Mouse (Mus musculus) brain, embryonic 14.5 days (tissue): ENCODE data around the gene Hps4. TPM values are rescaled to one million over a fixed set of nuclear protein-coding genes. Genes with fewer than 3 reads are reported as not detected.
"Not testable (repeated sequence)": the region's sequence is repeated elsewhere in the genome, so short reads cannot be mapped to it uniquely, and the experiment has no call there.

Source experiments
- DNase-seq: peaks from one replicate; pipeline ENCODE4 v3.0.0-alpha.2; 2011; ENCODE audit warnings: low read depth
- CTCF ChIP-seq: fragments of 200-500 bp; IDR thresholded peaks from 2 replicates; pipeline ENCODE4 v1.5.1; 2012; ENCODE audit warnings: inconsistent platforms, mild to moderate bottlenecking, moderate library complexity, borderline replicate concordance; ENCODE audit not compliant: insufficient read depth, insufficient read length; ENCODE audit errors: extremely low read depth
- POLR2A ChIP-seq: fragments of 200-500 bp; IDR thresholded peaks from 2 replicates; pipeline ENCODE4 v1.6.1; 2012; ENCODE audit warnings: mild to moderate bottlenecking, inconsistent platforms, borderline replicate concordance; ENCODE audit not compliant: poor library complexity, insufficient read depth, insufficient read length, severe bottlenecking; ENCODE audit errors: extremely low read depth
- polyA plus RNA-seq: library from polyadenylated mRNA; depleted of rRNA; stranded (reverse); fragments of >200 nt; gene quantifications from 2 replicates; pipeline ENCODE4 v1.2.3, GENCODE M21; 2012

The Hps4 gene
- polyA plus RNA-seq, 1 experiment, result 63.3 TPM

DNA sequence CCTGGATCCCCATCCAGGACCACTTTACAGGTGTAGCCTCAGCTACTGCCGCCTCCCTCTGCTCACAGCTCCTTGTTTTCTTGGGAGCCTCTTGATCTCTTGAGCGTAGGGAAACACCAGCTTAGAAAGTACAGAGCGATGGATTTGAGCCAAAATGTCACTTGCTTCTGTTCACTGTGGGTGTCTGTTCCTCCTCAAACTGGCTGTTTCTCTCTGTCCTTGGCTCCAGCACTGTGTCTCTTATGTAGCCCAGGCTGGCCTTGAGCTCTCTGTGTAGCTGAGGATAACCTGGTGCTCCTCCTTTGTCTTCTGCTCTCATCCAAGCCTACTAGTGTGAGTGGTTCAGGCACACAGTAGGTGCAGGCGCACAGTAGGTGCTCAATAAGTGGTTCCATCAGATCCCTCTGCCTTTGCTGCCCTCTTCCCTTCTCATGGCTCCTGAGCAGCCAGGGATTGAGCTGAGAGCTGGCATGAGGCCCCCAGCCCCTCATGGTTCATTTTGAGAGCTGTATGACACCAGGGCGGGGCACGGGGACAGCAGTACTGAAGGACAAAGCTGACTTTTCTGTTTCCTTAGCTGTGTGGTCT lies 42.1 kb upstream of the Hps4 start:
- TF ChIP-seq CTCF (no peak), POLR2A (no peak)
- no peak for DNase-seq

DNA sequence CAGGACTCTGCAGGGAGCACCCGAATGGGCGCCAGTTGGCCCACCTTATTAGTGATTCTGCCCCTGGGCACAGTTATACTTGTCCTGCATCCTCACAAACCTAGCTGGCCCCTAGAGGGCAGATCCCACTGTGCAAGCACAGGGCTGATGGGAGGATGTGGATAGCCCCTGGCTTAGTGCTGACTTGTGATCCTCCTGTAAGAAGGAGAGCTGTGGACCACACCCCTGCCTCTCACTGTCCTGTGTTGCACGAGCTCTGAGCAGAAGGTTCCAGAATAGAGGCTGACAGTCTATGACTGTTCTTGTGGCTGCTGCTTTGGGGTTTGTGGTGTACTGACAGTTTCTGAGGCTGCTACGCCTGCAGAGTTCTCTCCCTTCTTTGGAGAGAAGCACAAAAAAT lies 41.2 kb upstream of the Hps4 start:
- DNase-seq, result no peak
- TF ChIP-seq POLR2A, result no peak
- no peak for TF ChIP-seq CTCF

DNA sequence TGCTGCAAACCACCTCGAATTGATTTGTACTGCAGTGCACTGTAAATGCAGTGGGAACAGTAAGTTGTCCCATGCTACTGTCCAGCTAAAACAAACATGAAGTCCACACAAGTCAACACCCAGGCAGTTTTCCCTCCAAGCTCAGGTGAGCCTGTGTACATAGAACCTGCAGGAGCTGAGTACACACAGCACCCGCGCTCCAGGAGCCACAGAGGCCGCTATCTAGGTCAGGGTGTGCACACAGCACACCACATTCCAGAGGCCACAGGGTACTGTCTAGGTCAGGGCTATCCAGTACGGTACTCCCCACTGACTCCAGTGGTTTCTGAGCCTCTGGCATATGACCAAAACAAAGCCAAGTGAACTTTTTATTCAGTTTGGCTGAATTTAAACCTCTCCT lies 40.6 kb upstream of the Hps4 start:
- no peak for DNase-seq
- no peak for TF ChIP-seq POLR2A
- no peak for TF ChIP-seq CTCF

DNA sequence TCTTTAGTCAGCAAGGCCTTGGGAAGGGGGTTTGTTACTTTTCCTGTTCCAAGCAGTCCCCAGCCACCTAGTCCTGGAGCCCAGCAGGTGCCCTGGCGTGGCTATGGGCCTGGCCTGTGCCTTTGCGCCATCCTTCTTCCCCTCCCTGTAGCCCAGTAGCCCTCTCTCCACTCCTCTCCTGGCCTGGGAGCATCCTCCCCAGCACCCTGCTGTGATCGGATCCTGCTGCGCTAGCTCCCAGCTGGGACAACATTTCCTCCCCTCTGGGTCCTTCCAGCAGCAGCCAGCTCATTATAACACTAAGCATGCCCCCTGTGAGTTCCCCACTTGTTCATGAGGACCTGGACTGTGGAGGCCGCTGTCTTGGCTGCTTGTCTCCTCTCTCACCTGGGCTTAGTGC lies 37.0 kb upstream of the Hps4 start:
- no peak for TF ChIP-seq CTCF
- no peak for DNase-seq

DNA sequence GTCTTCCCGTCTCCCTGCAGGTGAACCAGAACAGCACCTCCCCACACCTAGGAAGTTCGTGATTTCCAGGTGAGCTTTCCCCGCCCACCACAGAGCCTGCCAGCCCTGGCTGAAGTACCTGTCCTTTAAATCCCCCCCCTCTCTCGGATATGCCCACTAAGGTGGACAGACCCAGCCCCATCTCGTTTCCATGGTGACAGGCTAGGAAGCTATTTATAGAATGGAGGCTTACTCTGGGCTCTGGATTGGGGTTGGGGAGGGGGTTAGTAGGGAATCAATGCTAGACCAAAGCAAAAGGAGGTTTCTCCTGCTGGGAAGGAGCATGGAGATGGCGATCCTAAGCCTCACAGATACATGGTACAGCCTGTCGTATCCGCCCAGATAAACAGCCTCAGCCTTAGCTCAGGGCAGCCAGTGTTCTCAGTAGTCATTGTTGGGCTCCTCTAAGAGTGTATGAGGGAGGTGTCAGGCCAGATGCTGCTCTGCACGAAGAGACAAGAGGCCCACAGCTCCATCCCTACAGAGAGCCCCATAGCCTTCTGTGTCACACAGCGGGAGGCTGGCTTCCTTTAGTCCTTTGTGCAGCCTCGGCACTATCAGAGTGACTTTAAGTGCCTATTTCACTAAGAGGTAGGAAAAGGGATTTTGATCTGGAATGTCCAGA lies 29.5 kb upstream of the Hps4 start:
- peak; percentile 47 for DNase-seq
- TF ChIP-seq POLR2A (no peak), CTCF (no peak)

DNA sequence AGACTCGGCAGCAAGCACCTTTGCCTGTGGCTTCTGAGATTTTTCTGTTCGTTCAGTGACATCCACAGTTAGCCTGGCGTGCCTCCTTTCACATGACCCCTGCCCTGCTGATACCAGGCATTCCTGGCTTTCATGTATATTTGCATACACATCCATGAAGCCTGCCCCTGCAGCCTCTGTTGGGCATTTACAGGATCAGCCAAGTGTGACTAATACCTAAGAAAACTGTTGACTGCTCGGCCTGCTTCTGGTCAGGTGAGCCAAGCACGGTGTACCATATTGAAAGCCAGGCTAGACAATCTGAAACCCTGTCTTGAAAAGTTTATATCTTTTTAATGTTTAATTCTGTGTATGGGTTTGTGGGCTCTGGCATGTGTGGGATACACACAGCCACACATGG lies 26.4 kb upstream of the Hps4 start:
- no peak for DNase-seq
- TF ChIP-seq CTCF (no peak), POLR2A (no peak)

DNA sequence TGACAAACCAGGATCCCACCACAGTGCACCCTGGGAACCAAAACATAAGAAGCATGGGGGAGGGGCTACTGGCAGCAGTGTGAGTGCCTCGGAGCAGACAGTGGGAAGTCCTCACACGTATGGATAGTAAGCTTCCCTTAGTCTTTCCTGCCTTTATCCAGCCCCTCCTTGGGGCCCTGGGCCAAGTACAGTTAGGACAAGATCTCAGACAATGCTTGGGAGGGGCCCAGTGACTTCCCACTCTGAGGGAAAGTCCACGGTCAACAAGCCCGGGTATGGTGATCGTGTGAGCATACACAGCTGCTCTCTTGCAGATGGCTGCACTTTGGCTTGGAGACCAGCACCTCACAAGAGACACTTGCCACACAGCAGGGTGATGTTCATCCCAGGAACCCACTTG lies 25.6 kb upstream of the Hps4 start:
- no peak for DNase-seq
- TF ChIP-seq CTCF, result no peak
- no peak for TF ChIP-seq POLR2A

DNA sequence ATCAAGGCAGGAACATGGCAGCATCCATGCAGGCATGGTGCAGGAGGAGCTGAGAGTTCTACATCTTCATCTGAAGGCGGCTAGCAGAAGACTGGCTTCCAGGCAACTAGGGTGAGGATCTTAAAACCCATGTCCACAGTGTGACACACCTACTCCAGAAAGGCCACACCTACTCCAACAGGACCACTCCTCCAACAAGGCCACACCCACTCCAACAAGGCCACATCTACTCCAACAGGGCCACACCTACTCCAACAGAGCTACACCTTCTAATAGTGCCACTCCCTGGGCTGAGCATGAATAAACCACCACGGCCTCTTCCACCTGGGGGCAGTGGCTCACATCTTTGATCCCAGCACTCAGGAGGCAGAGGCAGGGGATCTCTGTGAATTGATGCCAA lies 23.5 kb upstream of the Hps4 start:
- not testable (repeated sequence) for DNase-seq

DNA sequence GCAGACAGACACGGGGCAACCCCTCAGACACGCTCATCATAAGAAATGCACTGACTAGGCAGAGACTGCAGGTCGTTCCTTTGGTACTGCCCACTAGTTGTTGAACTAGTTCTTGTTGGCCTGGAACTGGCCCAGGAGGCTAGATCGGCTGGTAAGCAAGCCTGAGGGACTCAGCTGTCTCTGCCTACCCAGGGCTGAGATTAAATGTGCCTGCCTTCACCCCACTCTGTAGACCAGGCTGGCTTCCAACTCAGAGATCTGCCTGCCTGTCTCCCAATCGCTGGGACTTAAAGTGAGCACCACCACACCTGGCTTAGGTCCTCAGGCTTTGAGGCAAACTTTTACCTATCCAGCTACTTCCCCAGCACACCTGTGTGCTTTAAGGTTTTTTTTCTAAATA lies 22.5 kb upstream of the Hps4 start:
- TF ChIP-seq CTCF, result no peak
- no peak for DNase-seq

DNA sequence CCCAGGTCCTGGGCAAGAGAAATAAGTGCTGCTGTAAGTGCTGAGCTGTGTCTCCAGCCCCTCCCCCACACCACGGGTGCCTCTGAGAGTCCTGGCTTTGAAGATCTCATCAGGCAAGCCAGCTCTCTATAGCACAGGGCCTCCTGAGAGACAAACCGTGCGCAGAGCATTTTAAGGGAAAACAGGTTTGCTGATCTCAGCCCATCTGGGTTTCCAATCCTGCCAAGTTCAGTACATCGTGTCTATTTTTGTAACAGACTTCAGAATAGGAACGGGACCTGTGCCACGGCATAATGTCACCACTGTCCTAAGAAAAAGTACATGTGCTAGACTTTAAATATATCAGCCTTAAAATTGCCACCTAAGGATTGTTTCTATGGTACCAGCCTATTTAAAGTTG lies 21.9 kb upstream of the Hps4 start:
- DNase-seq, result peak; percentile 12
- TF ChIP-seq POLR2A, result no peak
- TF ChIP-seq CTCF, result no peak

DNA sequence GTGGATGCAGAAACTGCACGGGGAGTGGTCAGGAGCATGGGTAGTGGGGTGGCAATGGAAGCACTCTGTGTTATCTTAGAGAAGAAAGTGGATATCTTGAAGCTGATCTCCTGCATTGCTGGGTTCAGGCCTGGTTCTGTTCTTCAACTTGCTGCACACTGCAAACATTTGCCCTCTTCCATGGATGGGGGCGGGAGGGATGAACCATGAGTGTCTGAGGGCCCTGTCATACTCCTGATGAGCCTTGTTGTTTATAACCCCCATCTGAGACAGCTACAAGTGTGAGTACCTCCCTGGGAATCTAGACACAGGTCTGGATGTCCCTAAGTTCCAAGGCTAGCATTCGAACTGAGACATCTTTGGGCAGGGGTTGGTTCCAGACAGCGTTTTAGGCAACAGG lies 21.5 kb upstream of the Hps4 start:
- DNase-seq, result no peak
- TF ChIP-seq CTCF (no peak), POLR2A (no peak)

DNA sequence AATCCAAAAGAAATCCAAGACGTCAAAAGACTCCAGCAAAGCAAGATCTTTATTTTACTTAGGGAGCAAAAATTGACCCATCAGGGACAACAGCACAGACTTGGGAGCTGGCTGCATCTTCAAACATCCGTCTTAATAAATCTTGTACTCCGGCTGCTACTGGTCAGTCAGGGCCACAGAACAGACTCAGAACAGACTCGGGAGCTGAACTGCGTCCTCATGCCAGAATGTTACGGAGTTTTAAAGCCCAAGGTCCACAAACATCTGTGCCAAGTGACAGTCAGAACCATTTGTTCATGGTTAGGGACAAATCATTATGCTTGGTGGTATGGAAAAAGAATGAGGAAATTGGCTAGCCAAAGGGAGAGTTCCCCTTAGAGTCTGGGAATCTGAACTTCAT lies 19.6 kb upstream of the Hps4 start:
- no peak for TF ChIP-seq POLR2A
- no peak for TF ChIP-seq CTCF
- DNase-seq, result no peak

DNA sequence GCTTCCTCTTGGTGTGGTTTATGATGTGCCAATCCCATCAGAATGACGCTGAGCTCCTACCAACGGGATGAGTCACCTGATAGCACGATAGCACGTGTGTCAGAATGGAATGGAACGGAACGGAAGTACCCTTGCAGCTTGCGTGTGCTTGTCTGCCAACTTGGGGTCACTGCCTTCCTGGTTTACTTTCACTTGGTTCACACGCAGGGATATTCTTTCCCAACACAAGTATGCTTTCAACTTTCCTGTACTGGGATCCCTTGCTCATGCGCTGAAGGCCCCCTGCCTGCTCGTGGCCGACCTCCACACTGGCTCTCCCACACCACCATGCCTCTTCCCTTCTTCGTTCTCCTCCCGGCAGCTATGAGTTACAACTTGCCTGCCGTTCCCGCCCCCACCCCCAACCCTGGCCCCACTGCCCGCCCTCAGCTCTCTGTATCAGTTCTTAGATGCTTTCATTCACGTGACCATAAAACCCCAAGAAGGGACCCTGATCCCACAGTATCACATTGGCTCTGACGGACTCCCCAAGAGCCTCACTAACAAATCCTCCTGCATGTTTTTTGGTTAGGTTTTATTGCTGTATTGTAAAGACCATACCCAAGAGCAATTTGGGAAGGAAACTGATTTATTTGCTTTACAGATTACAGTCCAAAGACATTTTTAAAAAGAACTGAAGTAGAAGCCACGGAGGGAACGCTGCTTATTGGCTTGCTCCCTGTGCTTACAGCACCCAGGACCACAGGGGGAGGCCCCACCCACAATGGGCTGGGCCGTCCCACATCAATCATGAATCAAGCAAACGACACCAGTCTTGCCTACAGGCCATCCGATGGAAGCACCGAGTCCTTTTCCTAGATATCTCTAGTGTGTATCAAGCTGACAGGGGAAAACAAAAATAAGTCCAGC lies 18.0 kb upstream of the Hps4 start:
- DNase-seq, result peak; percentile 40
- TF ChIP-seq POLR2A (no peak), CTCF (no peak)
